Mouse (Mus musculus): ENCODE measurements around the gene Evc2.

The Evc2 gene

GRCm38 (mm10) chr5:37472025-37472608, 133.8 kb downstream of the Evc2 start:
- no peak for DNase-seq (ENCODE audit: low spot score)

Measured in c-Kit-positive CD71-positive TER-119-positive erythroid progenitor cells, embryonic 14.5 days (primary cell).